Mouse (Mus musculus): ENCODE results near the gene Cnnm3. TPM values are rescaled to one million over a fixed set of nuclear protein-coding genes. Genes with fewer than 3 reads are reported as not detected.
"Not testable (repeated sequence)": the region's sequence is repeated elsewhere in the genome, so short reads cannot be mapped to it uniquely, and the experiment has no call there.

Cnnm3 gene
- total and polyA plus RNA-seq, 3 experiments, result 4.2 to 9.9 TPM; not detected in 1

- not testable (repeated sequence) for H3K4me1 ChIP-seq (ENCODE audit: control insufficient read depth in 1 of 2, insufficient read depth in 2 of 2, low read length in 2 of 2); H3K4me3 ChIP-seq (ENCODE audit: control insufficient read depth in 1 of 2, insufficient read depth in 1 of 2, low read depth in 2 of 2, low read length in 2 of 2); H3K79me2 ChIP-seq (ENCODE audit: control insufficient read depth, insufficient read depth, low read length, poor library complexity); H3K36me3 ChIP-seq (ENCODE audit: control insufficient read depth in 1 of 2, insufficient read depth in 2 of 2, low read length in 2 of 2); H3K9ac ChIP-seq (ENCODE audit: control insufficient read depth, low read depth, low read length, poor library complexity, severe bottlenecking); H3K27me3 ChIP-seq (ENCODE audit: control insufficient read depth in 1 of 2, insufficient read depth in 2 of 2, low read length in 2 of 2); H3K27ac ChIP-seq (ENCODE audit: control insufficient read depth, low read depth, low read length); DNase-seq (ENCODE audit: low read depth, low spot score); H3K9me3 ChIP-seq (replicated peaks; ENCODE audit: insufficient read depth, low read length)
These were observed 25.1 kb downstream of the Cnnm3 start, which contains the start of gene Ankrd23 for GRCm38 (mm10) chr1:36536783-36537182. Ankrd23 (minus strand) TSS chr1:36536883.

- Histone ChIP-seq H3K36me3 (ENCODE audit: control insufficient read depth in 1 of 2, insufficient read depth in 2 of 2, low read length in 2 of 2) (no peaks in the 10 kb centered on the region; a peak in 1 of 4 replicates), H3K27me3 (ENCODE audit: control insufficient read depth in 1 of 2, insufficient read depth in 2 of 2, low read length in 2 of 2) (no peaks in the 10 kb centered on the region), H3K4me1 (ENCODE audit: control insufficient read depth in 1 of 2, insufficient read depth in 2 of 2, low read length in 2 of 2) (peaks cover 0 to 4% of the 10 kb centered on the region in 2 experiments; a peak in 2 of 4 replicates), H3K27ac (ENCODE audit: control insufficient read depth, low read depth, low read length) (no peak overlapping the region), H3K9ac (ENCODE audit: control insufficient read depth, low read depth, low read length, poor library complexity, severe bottlenecking) (no peak overlapping the region), H3K4me3 (ENCODE audit: control insufficient read depth in 1 of 2, insufficient read depth in 1 of 2, low read depth in 2 of 2, low read length in 2 of 2) (no peak overlapping the region), H3K9me3 (replicated peaks; ENCODE audit: insufficient read depth, low read length) (no peaks in the 10 kb centered on the region), H3K79me2 (ENCODE audit: control insufficient read depth, insufficient read depth, low read length, poor library complexity) (no peaks in the 10 kb centered on the region)
- DNase-seq (ENCODE audit: low read depth, low spot score), result no peak
- TF ChIP-seq MAX (IDR thresholded peaks at IDR 0.05; ENCODE audit: low read length) (no peak), POLR2AphosphoS2 (IDR thresholded peaks at IDR 0.05; ENCODE audit: low read length) (no peak), MEF2A (IDR thresholded peaks at IDR 0.05; ENCODE audit: extremely low read depth, insufficient replicate concordance, low read depth, low read length, poor library complexity, severe bottlenecking) (no peak), E2F4 (IDR thresholded peaks at IDR 0.05; ENCODE audit: borderline replicate concordance, low read depth, low read length) (no peak)
These were observed 27.1 kb downstream of the Cnnm3 start for GRCm38 (mm10) chr1:36538727-36539126.

GRCm38 (mm10) chr1:36539186-36539585 lies 27.5 kb downstream of the Cnnm3 start, which contains the start of gene Gm42417:
Gm42417 (minus strand) TSS chr1:36539429.
- Histone ChIP-seq H3K4me3 (ENCODE audit: control insufficient read depth in 1 of 2, insufficient read depth in 1 of 2, low read depth in 2 of 2, low read length in 2 of 2) (no peak within 1 kb of the TSS), H3K79me2 (ENCODE audit: control insufficient read depth, insufficient read depth, low read length, poor library complexity) (no peaks in the 10 kb centered on the region), H3K9me3 (replicated peaks; ENCODE audit: insufficient read depth, low read length) (no peaks in the 10 kb centered on the region), H3K27ac (ENCODE audit: control insufficient read depth, low read depth, low read length) (no peak within 1 kb of the TSS), H3K36me3 (ENCODE audit: control insufficient read depth in 1 of 2, insufficient read depth in 2 of 2, low read length in 2 of 2) (no peaks in the 10 kb centered on the region; a peak in 1 of 4 replicates), H3K4me1 (ENCODE audit: control insufficient read depth in 1 of 2, insufficient read depth in 2 of 2, low read length in 2 of 2) (peaks cover 0 to 4% of the 10 kb centered on the region in 2 experiments; a peak in 2 of 4 replicates), H3K9ac (ENCODE audit: control insufficient read depth, low read depth, low read length, poor library complexity, severe bottlenecking) (no peak within 1 kb of the TSS), H3K27me3 (ENCODE audit: control insufficient read depth in 1 of 2, insufficient read depth in 2 of 2, low read length in 2 of 2) (no peaks in the 10 kb centered on the region)
- DNase-seq (ENCODE audit: low read depth, low spot score), result no peak
- TF ChIP-seq ZMIZ1 (IDR thresholded peaks at IDR 0.05; ENCODE audit: low read depth, low read length) (no peak), MYB (IDR thresholded peaks at IDR 0.05; ENCODE audit: low read depth, low read length) (no peak), SIN3A (IDR thresholded peaks at IDR 0.05; ENCODE audit: low read length) (no peak), ZKSCAN1 (IDR thresholded peaks at IDR 0.05; ENCODE audit: low read depth, low read length) (no peak), GATA1 (IDR thresholded peaks at IDR 0.05; ENCODE audit: low read depth, low read length) (no peak), MXI1 (IDR thresholded peaks at IDR 0.05; ENCODE audit: low read depth, low read length) (no peak), CHD1 (IDR thresholded peaks at IDR 0.05; ENCODE audit: low read depth, low read length) (no peak), UBTF (IDR thresholded peaks at IDR 0.05; ENCODE audit: borderline replicate concordance, insufficient read depth, low read depth, low read length) (no peak), GABPA (IDR thresholded peaks at IDR 0.05; ENCODE audit: low read depth, low read length) (no peak), HCFC1 (IDR thresholded peaks at IDR 0.05; ENCODE audit: low read depth, low read length) (no peak), POLR2AphosphoS2 (IDR thresholded peaks at IDR 0.05; ENCODE audit: low read length) (no peak), MAX (IDR thresholded peaks at IDR 0.05; ENCODE audit: low read length) (no peak), EP300 (IDR thresholded peaks at IDR 0.05; ENCODE audit: low read depth in 1 of 2, low read length in 2 of 2) (no peak), CTCF (IDR thresholded peaks at IDR 0.05 in 2 of 3, conservative IDR thresholded peaks at IDR 0.05 in 1 of 3; ENCODE audit: control insufficient read depth in 1 of 3, insufficient read depth in 1 of 3, low read depth in 2 of 3, low read length in 3 of 3, poor library complexity in 1 of 3, severe bottlenecking in 1 of 3) (no peak), MYC (IDR thresholded peaks at IDR 0.05; ENCODE audit: low read depth, low read length) (no peak), ETS1 (IDR thresholded peaks at IDR 0.05; ENCODE audit: low read depth, low read length) (no peak), TAL1 (IDR thresholded peaks at IDR 0.05; ENCODE audit: low read length) (no peak), RCOR1 (IDR thresholded peaks at IDR 0.05; ENCODE audit: low read depth, low read length) (no peak)

Data from MEL (cell line).